Mouse (Mus musculus): Measurements from ENCODE around the gene Fstl4.

DNA sequence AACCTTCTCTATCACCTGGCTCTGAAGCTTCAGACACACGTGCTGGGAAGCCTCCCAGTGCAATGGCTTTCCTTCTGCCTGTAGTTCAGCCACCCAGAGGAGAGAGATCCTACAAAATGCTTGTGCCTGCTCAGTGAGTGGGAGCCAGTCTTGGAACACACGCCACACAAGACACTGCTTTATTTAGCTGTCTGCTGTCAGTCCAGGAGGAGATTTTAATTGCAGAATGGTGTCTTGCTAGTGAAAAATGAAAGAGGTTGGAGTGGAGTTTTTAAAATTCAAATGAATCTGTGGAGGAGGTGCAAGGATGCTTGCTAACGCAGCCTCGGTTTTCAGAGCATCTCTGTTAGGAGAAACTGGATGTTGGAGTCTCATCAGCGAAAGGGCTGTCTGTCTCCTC lies 29.9 kb downstream of the Fstl4 start:
- TF ChIP-seq CTCF (conservative IDR thresholded peaks at IDR 0.05; ENCODE audit: insufficient read depth, insufficient read length, low read depth, low read length) = no peak
- no peak for TF ChIP-seq POLR2A (IDR thresholded peaks at IDR 0.05; ENCODE audit: low read depth, low read length)

Measured in kidney, adult 2 months (tissue).